Mouse (Mus musculus) adrenal gland, adult 8-10 months (tissue): ENCODE data around the gene Gm20388. TPM values are rescaled to one million over a fixed set of nuclear protein-coding genes. Genes with fewer than 3 reads are reported as not detected.
"Not testable (repeated sequence)": the region's sequence is repeated elsewhere in the genome, so short reads cannot be mapped to it uniquely, and the experiment has no call there.

Experiments
- DNase-seq: peaks from one replicate; pipeline ENCODE4 v3.0.0; 2022
- total RNA-seq, 4 experiments: library from RNA; stranded (reverse); gene quantifications; 2 replicates each; pipeline ENCODE4 v1.2.4; 2022

Gm20388 gene
- total RNA-seq, 4 experiments from 2014 or later = 1.7 to 16.9 (median 5.8) TPM

DNA sequence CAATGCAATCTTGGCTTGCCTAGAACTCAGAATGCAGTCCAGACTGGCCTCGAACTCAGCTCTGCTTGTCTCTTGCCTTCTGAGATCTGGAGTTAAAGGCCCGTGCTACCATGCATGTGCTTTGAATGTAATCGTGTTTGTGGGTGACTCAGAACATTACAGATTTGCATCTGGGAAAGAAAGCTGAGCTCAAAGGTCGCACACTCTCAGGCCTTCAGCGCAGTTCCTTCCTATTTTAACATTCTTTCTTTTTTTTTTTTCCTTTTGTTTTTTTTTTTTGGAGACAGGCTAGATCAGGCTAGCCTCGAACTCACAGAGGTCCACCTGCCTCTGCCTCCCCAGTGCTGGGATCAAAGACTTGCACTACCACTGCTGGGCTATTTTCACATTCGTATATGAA, 3893.9 kb downstream of the Gm20388 start:
- DNase-seq = no peak

DNA sequence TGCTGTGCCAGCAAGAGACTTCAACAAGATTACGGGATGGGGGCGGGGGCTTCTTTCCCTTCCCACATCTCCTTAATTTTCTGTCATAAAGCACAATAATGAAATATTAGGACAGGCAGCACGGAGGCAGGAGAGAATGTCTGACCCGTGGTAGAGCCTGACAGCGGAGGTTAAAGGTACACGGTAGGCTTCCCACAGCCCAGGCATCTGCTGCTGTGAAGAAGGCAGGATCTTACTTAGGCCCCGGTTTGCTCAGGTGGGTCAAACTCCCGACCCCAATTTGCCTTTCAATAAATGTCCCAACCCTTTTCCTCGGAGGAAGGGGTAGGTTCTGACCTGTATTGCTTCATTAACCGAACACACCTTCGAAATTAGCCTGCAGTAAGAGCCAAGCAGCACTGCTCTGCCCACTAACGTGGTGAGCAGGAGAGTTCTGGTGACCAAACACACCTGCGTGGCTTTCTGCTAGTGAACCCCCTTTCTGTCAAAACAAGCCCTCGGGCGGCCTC, 3894.6 kb downstream of the Gm20388 start:
- DNase-seq = no peak

DNA sequence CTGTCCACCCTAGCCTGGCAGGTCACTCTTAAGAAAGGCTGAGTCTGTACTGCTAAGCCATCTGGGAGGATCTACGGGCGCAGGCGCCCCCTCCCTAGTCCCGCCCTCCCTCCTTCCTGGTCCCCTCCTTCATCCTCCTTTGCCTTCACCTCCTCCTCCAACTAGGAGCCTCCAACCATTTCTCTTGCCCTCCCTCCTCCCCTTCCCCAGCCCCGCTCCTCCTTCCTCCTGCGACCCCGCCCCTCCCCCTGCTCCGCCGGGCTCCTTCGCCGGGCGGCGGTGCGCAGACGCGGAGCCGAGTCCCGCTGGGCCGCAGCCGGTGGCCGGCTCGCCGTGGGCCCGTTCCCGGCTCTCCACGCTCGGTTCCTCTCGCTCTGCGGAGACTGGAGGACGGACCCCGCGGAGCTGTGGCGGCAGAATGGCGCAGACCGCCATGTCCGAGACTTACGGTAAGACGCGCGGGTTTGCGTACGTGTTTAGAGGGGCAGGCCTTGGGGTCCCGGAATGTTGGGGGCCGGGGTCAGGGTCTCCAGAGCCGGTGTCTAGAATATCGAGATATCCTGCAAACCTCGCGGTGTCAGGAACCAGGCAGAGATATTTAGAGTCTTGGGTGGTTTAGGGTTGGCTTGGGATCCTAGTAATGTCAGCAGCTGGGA, 3895.2 kb downstream of the Gm20388 start, which contains the start of gene Rab4a:
Gene Rab4a (plus strand): TSS at position 268 of the 656 bp plus-strand sequence.
- peak; percentile 69 for DNase-seq

GRCm38 (mm10) chr8:123806374-123806935, 3895.8 kb downstream of the Gm20388 start:
- DNase-seq = no peak

GRCm38 (mm10) chr8:123807024-123807431, 3896.4 kb downstream of the Gm20388 start:
- no peak for DNase-seq

- no peak for DNase-seq
Measured at GRCm38 (mm10) chr8:123807852-123808573, 3897.4 kb downstream of the Gm20388 start.

- DNase-seq = no peak
Measured at GRCm38 (mm10) chr8:123808671-123809070, 3898.0 kb downstream of the Gm20388 start.

- not testable (repeated sequence) for DNase-seq
Measured at GRCm38 (mm10) chr8:123809342-123809741, 3898.7 kb downstream of the Gm20388 start.

DNA sequence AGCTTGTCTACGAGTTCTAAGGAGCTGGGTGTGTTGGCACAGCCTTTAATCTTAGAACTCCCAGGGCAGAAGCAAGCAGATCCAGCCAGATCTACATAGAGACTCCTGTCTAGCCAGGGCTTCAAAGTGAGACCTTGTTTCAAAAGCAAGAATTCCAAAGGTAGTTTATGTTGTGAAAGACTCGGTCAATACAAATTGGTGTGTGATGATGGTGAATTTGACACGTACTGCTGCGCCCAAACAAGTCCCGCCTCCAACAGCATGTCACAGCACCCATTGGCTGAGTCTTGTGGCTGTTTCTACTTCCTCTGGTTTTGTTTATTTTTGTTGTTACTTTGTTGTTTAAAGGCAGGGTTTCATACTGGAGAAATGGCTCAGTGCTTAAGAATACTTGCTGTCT, 3901.6 kb downstream of the Gm20388 start:
- no peak for DNase-seq

DNA sequence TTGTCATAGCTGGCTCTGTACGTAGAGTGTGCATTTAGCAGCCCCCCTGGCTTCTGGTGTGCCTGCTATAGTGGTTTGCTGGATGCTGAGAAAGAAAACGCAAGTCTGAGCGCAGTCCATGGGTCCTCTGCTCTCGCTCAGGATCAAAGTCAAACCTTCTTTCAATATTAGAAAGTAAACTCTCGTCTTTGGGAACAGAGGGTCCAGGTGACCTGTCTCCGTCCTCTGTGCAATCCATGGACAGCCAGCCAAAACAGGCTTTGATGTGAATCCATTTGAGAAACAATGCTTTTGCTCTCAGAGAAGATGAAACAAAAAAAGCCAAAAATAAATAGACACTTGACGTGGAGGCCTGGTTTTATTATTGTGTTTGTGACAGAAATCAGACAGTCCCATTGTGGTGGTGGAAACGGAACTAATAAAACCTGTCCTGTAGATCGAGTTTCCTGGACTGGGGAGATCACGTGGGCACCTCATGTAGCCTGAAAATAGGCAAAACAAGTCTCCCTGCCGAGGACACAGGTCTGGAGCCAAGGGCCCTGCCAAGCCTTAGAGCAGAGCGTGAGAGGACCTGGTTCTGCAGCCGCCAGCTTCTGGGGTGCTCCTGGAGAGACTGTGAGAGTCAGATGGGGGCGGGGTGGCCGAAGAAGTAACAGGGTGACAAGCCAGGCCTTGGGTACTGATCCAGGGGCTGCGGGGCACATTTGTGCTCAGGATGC, 3902.7 kb downstream of the Gm20388 start:
- DNase-seq = no peak

DNA sequence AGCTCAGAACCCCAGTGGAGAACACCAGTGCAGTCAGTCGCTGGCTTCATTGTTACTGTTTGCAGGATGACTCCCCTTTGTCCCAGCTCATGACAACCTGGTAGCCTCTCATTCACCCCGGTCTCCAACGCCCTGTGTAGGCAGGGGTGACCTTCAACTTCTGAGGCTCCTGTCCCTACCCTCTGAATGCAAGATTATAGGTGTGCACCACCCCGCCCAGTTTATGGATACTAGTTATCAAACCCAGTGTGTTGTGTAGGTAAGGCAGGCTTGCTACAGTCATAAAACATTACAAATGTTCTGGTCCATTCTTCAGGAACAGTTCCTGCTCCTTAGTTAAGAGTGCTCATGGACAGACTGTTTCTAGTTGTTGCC, 3903.2 kb downstream of the Gm20388 start:
- DNase-seq = no peak

GRCm38 (mm10) chr8:123815325-123815724, 3904.7 kb downstream of the Gm20388 start:
- DNase-seq = no peak

DNA sequence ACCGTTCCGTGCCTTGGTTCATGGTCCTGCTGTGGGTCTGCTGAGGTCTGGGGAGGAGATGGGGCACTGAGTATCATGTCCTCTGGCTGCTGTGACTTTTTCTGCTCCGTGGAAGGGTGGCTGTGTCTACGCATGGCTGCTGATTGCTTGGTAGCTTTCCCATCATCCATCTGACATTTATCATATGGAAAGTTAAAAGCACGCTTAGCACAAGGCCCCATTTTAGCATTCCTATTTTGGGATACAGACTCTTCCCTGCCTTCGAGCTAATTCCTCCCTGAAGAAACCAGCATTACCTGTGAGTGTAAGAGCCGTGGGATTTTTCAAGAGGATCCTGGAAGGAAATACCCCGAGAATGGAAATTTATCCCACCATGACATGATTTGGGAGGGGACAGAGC, 3906.3 kb downstream of the Gm20388 start:
- DNase-seq = no peak

- DNase-seq = no peak
Measured at GRCm38 (mm10) chr8:123817747-123818146, 3907.1 kb downstream of the Gm20388 start.

DNA sequence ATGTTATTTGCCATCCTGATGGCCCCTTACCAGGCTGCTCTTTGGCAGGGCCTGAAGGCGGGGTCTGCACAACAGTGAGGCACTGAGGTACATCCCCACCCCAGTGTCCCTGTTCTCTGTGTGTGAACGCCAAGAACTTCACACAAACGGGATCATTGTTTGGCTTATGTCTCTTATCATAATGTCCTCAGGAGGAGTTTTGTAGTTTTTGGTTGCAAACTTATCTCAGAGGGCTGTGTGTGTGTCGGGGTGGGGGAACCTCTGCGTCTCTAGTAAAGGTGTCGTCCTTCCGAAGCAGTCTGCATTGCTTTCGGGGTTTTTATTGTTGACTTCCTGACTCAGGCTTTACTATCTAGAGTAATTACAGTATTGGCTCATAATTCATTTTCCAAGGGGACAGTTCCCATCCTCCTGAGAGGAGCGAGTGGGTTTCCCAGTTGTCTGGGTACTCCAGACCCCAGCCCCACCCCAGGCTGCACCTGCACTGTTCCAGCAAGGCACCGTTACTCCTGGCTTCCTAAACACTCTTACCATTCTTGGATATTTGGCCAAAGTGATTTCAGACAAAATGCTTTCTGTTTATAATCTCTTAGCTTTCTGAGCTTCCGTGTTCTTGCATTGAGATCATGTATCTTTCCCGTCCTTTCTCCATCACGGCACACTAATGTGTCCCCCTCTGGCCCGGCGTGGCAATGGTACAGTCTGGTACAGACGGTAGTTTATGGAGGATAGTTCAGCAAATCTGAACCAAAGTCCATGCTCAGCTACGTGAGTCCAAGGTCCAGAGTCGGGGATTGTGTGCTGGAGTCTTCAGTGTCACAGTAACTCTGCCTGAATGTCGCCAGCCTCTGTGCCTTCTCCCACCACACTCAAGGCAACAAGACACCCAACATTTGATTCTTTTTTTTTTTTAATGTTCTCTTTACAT, 3909.3 kb downstream of the Gm20388 start:
- no peak for DNase-seq

GRCm38 (mm10) chr8:123820780-123821179, 3910.1 kb downstream of the Gm20388 start:
- no peak for DNase-seq

DNA sequence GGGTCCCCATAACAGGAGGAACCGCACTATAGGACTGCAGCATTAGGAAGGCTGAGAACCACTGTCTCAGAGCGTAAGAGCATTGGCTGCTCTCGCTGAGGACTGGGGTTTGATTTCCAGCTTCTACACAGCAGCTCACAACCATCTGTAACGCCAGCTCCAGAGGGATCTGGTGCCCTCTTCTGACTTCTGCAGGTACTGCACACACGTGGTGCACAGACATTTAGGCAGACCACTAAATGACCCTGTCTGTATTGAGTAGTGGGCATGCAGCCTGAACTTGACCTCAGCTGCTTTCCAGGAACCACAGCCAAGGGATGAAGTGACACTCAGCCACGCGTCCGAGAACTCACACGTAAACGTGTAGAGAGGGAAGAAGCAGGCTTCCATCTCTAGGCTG, 3912.5 kb downstream of the Gm20388 start:
- no peak for DNase-seq

GRCm38 (mm10) chr8:123823532-123824123, 3913.0 kb downstream of the Gm20388 start:
- DNase-seq = no peak

DNA sequence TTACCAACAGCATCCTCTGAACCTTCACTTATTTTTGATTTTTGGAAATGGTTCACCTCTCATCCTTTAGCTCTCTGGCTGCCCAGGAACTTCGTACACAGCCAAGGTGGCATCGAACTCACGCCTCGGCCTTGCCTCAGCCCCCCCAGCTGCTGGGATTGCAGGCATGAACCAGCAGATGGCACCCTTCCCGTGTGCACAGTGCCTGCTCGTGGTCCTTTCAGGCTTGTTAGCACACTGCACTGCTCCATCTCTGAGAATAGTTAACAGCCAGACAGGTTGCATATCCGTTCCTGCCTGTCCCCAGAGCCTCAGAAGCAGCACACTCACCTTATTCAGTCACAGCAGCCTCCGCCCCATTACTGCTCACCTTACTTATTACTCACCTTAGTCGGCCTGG, 3915.4 kb downstream of the Gm20388 start:
- no peak for DNase-seq

- no peak for DNase-seq
Measured at GRCm38 (mm10) chr8:123826758-123827157, 3916.1 kb downstream of the Gm20388 start.

GRCm38 (mm10) chr8:123827523-123827922, 3916.9 kb downstream of the Gm20388 start:
- DNase-seq = no peak
